Mouse (Mus musculus): ENCODE results near the gene Styxl1. TPM values are rescaled to one million over a fixed set of nuclear protein-coding genes. Genes with fewer than 3 reads are reported as not detected.

Styxl1 gene
- polyA plus RNA-seq, 1 experiment from 2014 or later = not detected

DNA sequence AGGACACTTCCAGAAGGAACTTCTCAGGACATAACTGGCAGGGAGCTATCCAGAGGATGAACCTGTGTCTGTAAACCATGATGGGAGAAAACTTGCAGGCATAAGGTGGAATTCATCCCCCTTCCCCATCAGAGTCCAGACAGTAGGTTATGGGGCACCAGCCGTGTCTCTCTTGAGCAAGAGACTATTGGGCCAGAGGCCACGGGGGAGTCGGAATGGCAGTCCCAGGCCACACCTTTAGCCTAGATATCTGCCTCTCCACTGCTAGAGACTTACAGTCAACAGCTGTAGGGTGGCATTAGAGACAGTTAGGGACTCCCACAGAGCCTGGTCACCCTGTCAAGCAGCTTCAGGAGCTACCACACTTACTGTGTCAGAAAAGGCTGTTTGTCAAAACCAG is 16.3 kb downstream of the Styxl1 start:
- 70% methylated on average over 3 of the region's 3 CpGs for WGBS
- Histone ChIP-seq H3K9ac (no peak overlapping the region), H3K4me1 (no peaks in the 10 kb centered on the region), H3K27ac (no peak overlapping the region), H3K36me3 (no peaks in the 10 kb centered on the region), H3K4me2 (replicated peaks) (no peak overlapping the region), H3K9me3 (no peaks in the 10 kb centered on the region), H3K27me3 (no peaks in the 10 kb centered on the region), H3K4me3 (no peak overlapping the region)
- no peak for ATAC-seq (ENCODE audit: low FRiP score, low read depth)

- Histone ChIP-seq H3K27ac (no peak overlapping the region), H3K9me3 (peaks cover 6% of the 10 kb centered on the region; the same call in 1 of the 2 replicates), H3K4me1 (no peaks in the 10 kb centered on the region), H3K36me3 (no peaks in the 10 kb centered on the region), H3K4me2 (replicated peaks) (no peak overlapping the region), H3K4me3 (no peak overlapping the region), H3K27me3 (no peaks in the 10 kb centered on the region), H3K9ac (no peak overlapping the region)
- 72% methylated on average over 2 of the region's 2 CpGs for WGBS
- ATAC-seq (ENCODE audit: low FRiP score, low read depth) = no peak
These were observed 26.6 kb downstream of the Styxl1 start for GRCm38 (mm10) chr5:135751595-135751994.

GRCm38 (mm10) chr5:135751041-135751440 is 27.1 kb downstream of the Styxl1 start:
- Histone ChIP-seq H3K4me1 (no peaks in the 10 kb centered on the region), H3K36me3 (no peaks in the 10 kb centered on the region), H3K9me3 (peaks cover 6% of the 10 kb centered on the region; the same call in 1 of the 2 replicates), H3K9ac (no peak overlapping the region), H3K4me3 (no peak overlapping the region), H3K27ac (no peak overlapping the region), H3K27me3 (no peaks in the 10 kb centered on the region), H3K4me2 (replicated peaks) (no peak overlapping the region)
- WGBS = 88% methylated on average over 1 of the region's 1 CpGs
- no peak for ATAC-seq (ENCODE audit: low FRiP score, low read depth)

- ATAC-seq (ENCODE audit: low FRiP score, low read depth) = no peak
- Histone ChIP-seq H3K4me1 (peaks cover 23% of the 10 kb centered on the region), H3K36me3 (peaks cover 18% of the 10 kb centered on the region), H3K9me3 (peaks cover 6% of the 10 kb centered on the region; the same call in 1 of the 2 replicates), H3K4me2 (replicated peaks) (peak overlapping the region; percentile 92), H3K4me3 (peak overlapping the region; percentile 85), H3K27me3 (no peaks in the 10 kb centered on the region), H3K9ac (peak overlapping the region; percentile 61), H3K27ac (peak overlapping the region; percentile 63; the same call in 1 of the 2 replicates)
- WGBS = 18% methylated on average over 12 of the region's 12 CpGs
These were observed 33.4 kb downstream of the Styxl1 start for GRCm38 (mm10) chr5:135744742-135745141.

- Histone ChIP-seq H3K27me3 (no peaks in the 10 kb centered on the region), H3K4me3 (peak within 1 kb of the TSS; percentile 85), H3K4me2 (replicated peaks) (peak within 1 kb of the TSS; percentile 92), H3K27ac (peak within 1 kb of the TSS; percentile 63; the same call in 1 of the 2 replicates), H3K9me3 (peaks cover 6% of the 10 kb centered on the region; the same call in 1 of the 2 replicates), H3K9ac (peak within 1 kb of the TSS; percentile 87), H3K4me1 (peaks cover 23% of the 10 kb centered on the region), H3K36me3 (peaks cover 22% of the 10 kb centered on the region)
- under 1% methylated on average over 60 of the region's 60 CpGs for WGBS
- ATAC-seq (ENCODE audit: low FRiP score, low read depth) = peak; percentile 97
These were observed 34.2 kb downstream of the Styxl1 start, which contains the start of gene Tmem120a for GRCm38 (mm10) chr5:135743741-135744609. TSS of gene Tmem120a (minus strand) at chr5:135744448.

- WGBS = 21% methylated on average over 18 of the region's 18 CpGs
These were observed 35.0 kb downstream of the Styxl1 start for GRCm38 (mm10) chr5:135742941-135743740.

DNA sequence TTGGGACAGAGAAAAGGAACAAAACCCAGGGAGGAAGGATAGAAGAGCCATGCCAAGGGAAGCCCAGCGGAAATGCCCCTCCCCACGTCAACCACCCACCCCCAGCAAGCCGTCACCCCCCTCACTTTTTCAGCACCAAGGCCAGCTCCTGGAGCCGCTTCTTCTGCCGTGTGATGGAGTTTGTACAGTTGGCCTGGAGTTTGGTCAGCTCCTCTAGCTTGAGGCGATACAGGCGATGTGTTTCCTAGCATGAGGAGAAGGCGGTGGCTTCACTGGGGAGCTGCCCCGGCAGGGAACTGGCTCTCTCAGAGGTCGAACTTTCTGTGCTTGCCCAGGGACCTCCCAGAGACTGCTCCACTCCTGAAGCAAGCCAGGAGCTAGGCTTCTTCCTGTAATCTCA is 36.0 kb downstream of the Styxl1 start:
- Histone ChIP-seq H3K27ac (no peak overlapping the region), H3K9ac (no peak overlapping the region), H3K27me3 (no peaks in the 10 kb centered on the region), H3K4me2 (replicated peaks) (no peak overlapping the region), H3K4me3 (no peak overlapping the region; the same call in 1 of the 2 replicates), H3K36me3 (peaks cover 33% of the 10 kb centered on the region), H3K4me1 (peaks cover 23% of the 10 kb centered on the region), H3K9me3 (no peaks in the 10 kb centered on the region)
- no peak for ATAC-seq (ENCODE audit: low FRiP score, low read depth)
- 50% methylated on average over 10 of the region's 10 CpGs for WGBS

More at GRCm38 (mm10) chr5:135742941-135743740, 35.0 kb downstream of the Styxl1 start:
- Histone ChIP-seq H3K9me3 (peaks cover 6% of the 10 kb centered on the region; the same call in 1 of the 2 replicates), H3K36me3 (peaks cover 23% of the 10 kb centered on the region), H3K9ac (peak overlapping the region; percentile 87), H3K4me1 (peaks cover 23% of the 10 kb centered on the region), H3K27ac (no peak overlapping the region), H3K4me3 (peak overlapping the region; percentile 85), H3K4me2 (replicated peaks) (peak overlapping the region; percentile 92), H3K27me3 (no peaks in the 10 kb centered on the region)
- no peak for ATAC-seq (ENCODE audit: low FRiP score, low read depth)

DNA sequence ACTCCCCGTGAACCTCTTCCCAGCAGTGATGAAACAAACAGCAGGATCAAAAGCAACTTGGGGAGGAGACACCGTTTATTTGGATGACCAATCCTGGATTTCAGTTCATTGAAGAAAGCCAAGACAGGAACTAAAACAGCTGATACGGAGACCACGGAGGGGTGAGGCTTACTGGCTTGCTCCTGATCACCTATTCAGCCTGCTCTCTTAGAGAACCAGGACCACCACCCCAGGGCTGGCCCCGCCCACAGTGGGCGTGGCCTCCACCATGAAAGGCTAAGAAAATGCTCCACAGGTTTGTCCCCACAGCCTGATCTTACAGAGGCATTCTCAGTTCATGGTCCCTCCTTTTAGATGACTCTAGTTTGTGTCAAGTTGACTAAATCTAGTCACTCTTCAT is 39.9 kb downstream of the Styxl1 start:
- ATAC-seq (ENCODE audit: low FRiP score, low read depth) = no peak
- Histone ChIP-seq H3K36me3 (peaks cover 71% of the 10 kb centered on the region), H3K27ac (no peak overlapping the region), H3K4me1 (peaks cover 11% of the 10 kb centered on the region), H3K9me3 (no peaks in the 10 kb centered on the region), H3K9ac (no peak overlapping the region), H3K4me3 (no peak overlapping the region), H3K4me2 (replicated peaks) (no peak overlapping the region), H3K27me3 (no peaks in the 10 kb centered on the region)
- 26% methylated on average over 6 of the region's 6 CpGs for WGBS

GRCm38 (mm10) chr5:135737154-135737553 is 41.0 kb downstream of the Styxl1 start:
- H3K9me3 ChIP-seq = no peaks in the 10 kb centered on the region
- no peak overlapping the region for H3K27ac ChIP-seq
- H3K36me3 ChIP-seq = peaks cover 83% of the 10 kb centered on the region
- no peak overlapping the region for H3K4me2 ChIP-seq (replicated peaks)
- no peak overlapping the region for H3K4me3 ChIP-seq
- ATAC-seq (ENCODE audit: low FRiP score, low read depth) = no peak
- no peaks in the 10 kb centered on the region for H3K4me1 ChIP-seq
- WGBS = 77% methylated on average over 7 of the region's 7 CpGs
- no peak overlapping the region for H3K9ac ChIP-seq
- no peaks in the 10 kb centered on the region for H3K27me3 ChIP-seq

DNA sequence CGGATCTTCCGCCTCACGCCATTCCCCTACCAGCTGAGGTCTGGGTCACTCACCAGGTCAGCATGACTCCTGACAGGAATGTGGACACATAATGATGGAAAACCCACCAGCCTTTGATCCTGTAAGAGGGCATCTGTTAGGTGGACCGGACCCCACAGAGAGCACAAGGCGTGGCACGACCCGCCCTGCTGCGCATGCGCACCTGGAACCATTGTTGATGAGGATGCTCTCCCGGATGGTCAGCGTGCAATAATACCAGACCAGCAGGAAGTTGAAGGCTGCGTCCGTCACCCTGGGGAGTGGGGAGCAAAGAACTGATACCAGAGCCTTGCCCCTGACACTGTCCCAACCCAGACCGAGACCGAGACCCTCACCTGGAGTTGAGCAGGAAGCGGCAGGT is 41.6 kb downstream of the Styxl1 start:
- Histone ChIP-seq H3K9me3 (no peaks in the 10 kb centered on the region), H3K4me2 (replicated peaks) (no peak overlapping the region), H3K27me3 (no peaks in the 10 kb centered on the region), H3K4me1 (no peaks in the 10 kb centered on the region), H3K9ac (no peak overlapping the region), H3K4me3 (no peak overlapping the region), H3K36me3 (peaks cover 85% of the 10 kb centered on the region), H3K27ac (no peak overlapping the region)
- no peak for ATAC-seq (ENCODE audit: low FRiP score, low read depth)
- WGBS = 87% methylated on average over 16 of the region's 16 CpGs

DNA sequence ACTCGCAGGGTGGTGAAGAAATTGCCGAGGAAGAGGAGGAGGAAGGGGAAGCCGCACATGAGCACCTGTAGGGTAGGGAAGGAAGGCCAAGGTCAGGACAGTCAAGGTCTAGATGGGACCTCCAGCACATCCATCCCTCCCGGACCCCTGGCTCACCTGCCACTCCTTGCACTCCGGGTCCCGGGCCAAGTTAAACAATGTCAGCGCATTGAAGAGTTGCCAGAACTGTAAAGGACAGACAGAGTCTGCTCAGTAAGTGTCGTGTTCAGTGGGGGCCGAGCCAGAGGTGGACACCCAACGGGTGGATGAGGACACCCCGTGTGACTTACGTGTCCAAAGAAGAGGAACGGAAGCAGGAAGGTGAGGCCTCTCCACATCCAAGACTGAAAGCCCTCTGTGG is 42.4 kb downstream of the Styxl1 start:
- peaks cover 85% of the 10 kb centered on the region for H3K36me3 ChIP-seq
- WGBS = 91% methylated on average over 13 of the region's 13 CpGs
- H3K4me1 ChIP-seq = no peaks in the 10 kb centered on the region
- no peak overlapping the region for H3K9ac ChIP-seq
- ATAC-seq (ENCODE audit: low FRiP score, low read depth) = no peak
- H3K9me3 ChIP-seq = no peaks in the 10 kb centered on the region
- H3K27me3 ChIP-seq = no peaks in the 10 kb centered on the region
- no peak overlapping the region for H3K27ac ChIP-seq
- H3K4me3 ChIP-seq = no peak overlapping the region
- no peak overlapping the region for H3K4me2 ChIP-seq (replicated peaks)
